Mouse (Mus musculus): ENCODE measurements around the gene Lrp1.

DNA sequence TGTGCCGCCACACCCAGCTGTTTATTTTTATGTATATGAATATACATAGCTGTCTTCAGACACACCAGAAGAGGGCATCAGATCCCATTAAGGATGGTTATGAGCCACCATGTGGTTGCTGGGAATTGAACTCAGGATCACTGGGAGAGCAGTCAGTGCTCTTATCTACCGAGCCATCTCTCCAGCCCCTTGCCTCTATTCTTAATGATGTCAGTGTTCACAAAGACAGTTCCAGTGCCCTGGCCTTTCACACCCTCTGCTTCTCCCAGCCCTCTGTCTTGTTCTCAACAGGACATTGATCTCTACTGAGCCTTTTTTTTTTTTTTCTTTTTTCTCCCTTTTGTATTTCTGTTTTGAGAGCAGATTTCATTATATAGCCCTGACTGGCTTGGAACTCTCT lies 35.4 kb downstream of the Lrp1 start:
- no peak for TF ChIP-seq MAX (IDR thresholded peaks at IDR 0.05; ENCODE audit: low read length)
- no peak for TF ChIP-seq SIN3A (IDR thresholded peaks at IDR 0.05; ENCODE audit: low read length)
- TF ChIP-seq CTCF (conservative IDR thresholded peaks at IDR 0.05 in 1 of 2, IDR thresholded peaks at IDR 0.05 in 1 of 2; ENCODE audit: low read depth in 2 of 2, low read length in 2 of 2) = no peak
- TF ChIP-seq EP300 (IDR thresholded peaks at IDR 0.05; ENCODE audit: low read length) = no peak
- TF ChIP-seq USF2 (conservative IDR thresholded peaks at IDR 0.05; ENCODE audit: low read depth, low read length) = no peak
- no peak for TF ChIP-seq POLR2A (IDR thresholded peaks at IDR 0.05; ENCODE audit: low read depth, low read length)
